Mouse (Mus musculus) liver, adult 2 months (tissue): Measurements from ENCODE around the gene Eif4g1.

Source experiments
- CTCF ChIP-seq: fragments of 200-500 bp; IDR thresholded peaks from 2 replicates; pipeline ENCODE4 v1.5.1; 2011; ENCODE audit warnings: low read depth, low read length, control low read depth
- POLR2A ChIP-seq: fragments of 200-500 bp; IDR thresholded peaks from 2 replicates; pipeline ENCODE4 v1.6.1; 2011; ENCODE audit warnings: low read length, control low read depth; ENCODE audit not compliant: insufficient read depth; ENCODE audit errors: extremely low read depth

DNA sequence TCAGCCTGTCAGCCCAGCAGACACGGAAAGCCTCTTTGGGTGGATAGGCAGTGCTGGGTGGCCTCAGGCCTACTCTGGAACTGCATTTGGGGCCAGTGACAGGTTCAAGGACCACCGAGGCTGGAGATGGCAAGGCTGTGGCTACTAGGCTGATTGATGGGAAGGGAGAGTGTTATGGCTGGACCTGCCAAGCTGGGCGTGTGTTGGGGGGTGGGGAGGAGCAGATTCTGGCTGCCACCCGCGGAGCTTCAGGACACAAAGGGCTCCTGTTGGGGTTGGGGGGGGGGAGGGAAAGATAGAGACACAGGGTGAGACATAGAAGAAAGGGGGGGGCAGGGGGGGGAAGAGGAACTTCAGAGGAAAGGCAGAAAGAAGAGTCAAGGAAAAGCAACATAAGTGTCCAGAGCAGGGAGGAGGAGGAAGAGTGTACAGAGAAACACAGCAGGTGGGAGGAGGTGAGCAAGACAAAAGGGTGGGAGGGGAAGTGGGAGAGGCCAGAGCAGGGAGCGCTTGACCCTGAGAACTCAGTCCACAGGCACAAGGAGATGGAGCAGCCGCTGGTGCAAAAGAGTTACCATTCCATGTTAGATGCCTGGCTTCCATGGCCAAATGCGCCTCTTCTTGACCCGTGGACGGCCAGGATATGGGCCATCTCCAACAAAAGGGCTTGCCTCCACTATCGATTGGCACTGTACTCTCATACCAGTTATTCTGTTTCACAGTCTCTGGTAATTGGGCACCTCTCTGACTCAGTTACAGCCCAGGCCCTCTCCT lies 46.4 kb downstream of the Eif4g1 start:
- TF ChIP-seq POLR2A (no peak), CTCF (no peak)
